Mouse (Mus musculus) neural tube, embryonic 13.5 days (tissue): ENCODE results near the gene Tmem203. TPM values are rescaled to one million over a fixed set of nuclear protein-coding genes. Genes with fewer than 3 reads are reported as not detected.
A peak's percentile ranks its signal among the peaks of the same experiment; 100 is the strongest.

Source experiments
- ATAC-seq: fragments of 200-750 bp; cut with Nextera tagmentation; 2 replicates; pipeline ENCODE4 v1.8.0; 2017; ENCODE audit warnings: low read depth, mild to moderate bottlenecking, moderate TSS enrichment, moderate library complexity
- H3K27ac ChIP-seq: fragments of 300-500 bp; sonication (generic); replicated peaks from 2 replicates; pipeline ENCODE4 v1.5.1; 2015; ENCODE audit warnings: moderate library complexity, mild to moderate bottlenecking, inconsistent platforms
- H3K27me3 ChIP-seq: fragments of 300-500 bp; sonication (generic); 2 replicates; pipeline ENCODE4 v1.6.1; 2015; ENCODE audit warnings: mild to moderate bottlenecking, inconsistent platforms
- H3K36me3 ChIP-seq: fragments of 300-500 bp; sonication (generic); 2 replicates; pipeline ENCODE4 v1.6.1; 2015; ENCODE audit warnings: mild to moderate bottlenecking, inconsistent platforms
- H3K4me1 ChIP-seq: fragments of 300-500 bp; sonication (generic); replicated peaks from 2 replicates; pipeline ENCODE4 v1.6.1; 2015; ENCODE audit warnings: inconsistent platforms
- H3K4me2 ChIP-seq: fragments of 300-500 bp; sonication (generic); 2 replicates; pipeline ENCODE4 v1.6.1; 2015; ENCODE audit warnings: inconsistent platforms, mild to moderate bottlenecking, moderate library complexity
- H3K4me3 ChIP-seq: fragments of 300-500 bp; sonication (generic); 2 replicates; pipeline ENCODE4 v1.5.1; 2015; ENCODE audit warnings: mild to moderate bottlenecking, inconsistent platforms
- H3K9ac ChIP-seq: fragments of 300-500 bp; sonication (generic); 2 replicates; pipeline ENCODE4 v1.6.1; 2015; ENCODE audit warnings: moderate library complexity, mild to moderate bottlenecking, inconsistent platforms
- H3K9me3 ChIP-seq: fragments of 300-500 bp; sonication (generic); 2 replicates; pipeline ENCODE4 v1.6.1; 2016; ENCODE audit warnings: inconsistent platforms
- WGBS: fragments of 180-500 bp; shearing (Covaris S2); methylation state at CpG from one replicate; pipeline ENCODE4 v1.1.7; 2015; 5-methylcytosine and 5-hydroxymethylcytosine counted together
- polyA plus RNA-seq: library from polyadenylated mRNA; unstranded; fragments of >200 nt; fragmentation: Nextera tagmentation; extraction: Ambion mirVana; gene quantifications from 2 replicates; pipeline ENCODE4 v1.2.1, GENCODE M21; 2015

The Tmem203 gene
- polyA plus RNA-seq, 1 experiment from 2014 or later = 18.8 TPM

DNA sequence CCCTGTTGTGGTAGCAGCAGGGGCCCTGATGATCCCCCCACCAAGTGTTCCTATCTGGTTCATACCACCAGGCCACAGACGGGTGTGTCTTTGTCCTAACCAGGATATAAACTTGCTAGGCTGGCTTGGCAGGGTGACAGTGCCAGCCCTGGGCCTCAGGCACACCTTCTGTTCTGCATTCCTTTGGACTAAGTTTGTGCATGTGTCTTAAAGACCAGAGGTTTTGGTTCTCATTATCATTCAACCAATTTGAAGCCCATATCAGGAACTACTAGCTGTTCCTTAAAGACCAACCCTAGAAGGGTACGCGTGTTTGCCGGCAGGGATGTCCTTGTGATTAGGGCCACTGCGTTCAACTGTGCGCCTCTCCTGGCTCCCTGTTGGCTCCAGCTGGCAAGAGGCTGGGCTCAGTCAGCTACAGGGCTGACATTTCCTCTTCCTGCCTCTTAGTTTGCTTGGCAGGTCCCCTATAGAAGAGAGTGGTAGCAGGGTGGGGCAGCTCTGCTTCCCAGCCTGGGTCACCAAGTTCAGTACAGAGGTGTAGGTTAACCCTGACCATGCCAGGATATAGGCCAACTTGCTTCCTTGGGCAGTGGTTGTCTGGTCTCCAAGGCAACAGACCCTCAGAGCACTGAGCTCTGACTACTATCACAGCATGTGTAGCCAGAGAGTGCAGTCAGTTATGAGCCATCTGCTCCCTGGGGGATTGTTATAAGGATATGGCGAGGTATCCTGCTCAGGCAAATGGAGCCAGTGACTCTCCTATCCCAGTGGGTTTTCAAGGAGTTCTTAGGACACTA lies 31.8 kb downstream of the Tmem203 start:
- Histone ChIP-seq H3K4me2 (no peak overlapping the region), H3K27ac (no peak overlapping the region), H3K9me3 (no peaks in the 10 kb centered on the region), H3K4me3 (no peak overlapping the region), H3K27me3 (peaks cover 44% of the 10 kb centered on the region), H3K4me1 (peaks cover 33% of the 10 kb centered on the region), H3K36me3 (peaks cover 43% of the 10 kb centered on the region), H3K9ac (no peak overlapping the region)
- no peak for ATAC-seq
- WGBS = 59% methylated on average over 7 of the region's 7 CpGs

DNA sequence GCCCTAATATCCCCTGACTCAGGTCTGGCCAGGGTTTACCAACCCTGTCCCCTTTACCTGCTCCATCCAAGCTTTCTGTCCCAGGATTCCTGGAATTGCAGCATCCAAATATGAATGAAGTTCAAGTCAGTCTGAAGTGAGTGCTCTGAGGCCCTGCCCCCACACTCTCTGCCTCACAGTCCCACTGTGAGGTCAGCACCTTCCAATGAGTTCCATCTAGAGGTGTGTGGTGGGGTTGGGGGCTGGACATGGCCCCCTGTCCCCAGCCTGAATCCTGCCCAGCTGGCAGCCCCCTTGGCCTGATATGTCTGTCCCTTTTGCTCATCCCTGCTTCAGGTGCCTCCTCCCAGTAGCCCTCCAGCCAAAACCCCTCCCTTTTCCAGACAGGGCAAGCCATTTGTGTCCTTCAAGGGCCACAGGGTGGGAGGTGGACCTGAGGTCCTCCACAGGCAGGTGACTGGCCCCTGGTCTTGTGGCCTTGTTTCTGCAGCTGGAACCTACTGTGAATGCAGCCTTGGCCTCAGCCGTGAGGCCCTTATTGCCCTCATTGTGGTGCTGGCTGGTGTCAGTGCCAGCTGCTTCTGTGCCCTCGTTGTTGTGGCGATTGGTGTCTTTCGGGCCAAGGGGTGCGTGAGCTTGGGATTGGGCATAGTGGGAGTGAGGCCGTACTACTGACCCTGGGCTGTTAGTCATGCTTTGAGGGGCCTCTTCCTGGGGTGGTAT lies 32.8 kb downstream of the Tmem203 start, which contains the start of gene Tmem210:
Gene Tmem210, plus strand, starts transcription at position 219 of the 723 bp plus-strand sequence.
- Histone ChIP-seq H3K9me3 (no peaks in the 10 kb centered on the region), H3K4me1 (peaks cover 39% of the 10 kb centered on the region), H3K9ac (no peak within 1 kb of the TSS), H3K4me3 (no peak within 1 kb of the TSS), H3K4me2 (no peak within 1 kb of the TSS), H3K27ac (no peak within 1 kb of the TSS), H3K36me3 (peaks cover 33% of the 10 kb centered on the region), H3K27me3 (peaks cover 55% of the 10 kb centered on the region)
- WGBS = 79% methylated on average over 6 of the region's 6 CpGs
- ATAC-seq = no peak

- H3K4me3 ChIP-seq = no peak overlapping the region
- no peak for ATAC-seq
- WGBS = 87% methylated on average over 7 of the region's 7 CpGs
- peaks cover 25% of the 10 kb centered on the region for H3K36me3 ChIP-seq
- H3K4me1 ChIP-seq = peaks cover 39% of the 10 kb centered on the region
- no peak overlapping the region for H3K27ac ChIP-seq
- no peak overlapping the region for H3K9ac ChIP-seq
- H3K4me2 ChIP-seq = no peak overlapping the region
- peaks cover 62% of the 10 kb centered on the region for H3K27me3 ChIP-seq
- no peaks in the 10 kb centered on the region for H3K9me3 ChIP-seq
These were observed 33.6 kb downstream of the Tmem203 start for GRCm38 (mm10) chr2:25288734-25289345.

GRCm38 (mm10) chr2:25289651-25290050 lies 34.4 kb downstream of the Tmem203 start, which contains the start of gene Lrrc26:
TSS of gene Lrrc26 (plus strand) at chr2:25289915.
- peak within 1 kb of the TSS; percentile 44 for H3K4me2 ChIP-seq
- H3K27me3 ChIP-seq = peaks cover 71% of the 10 kb centered on the region
- H3K27ac ChIP-seq = no peak within 1 kb of the TSS
- peak within 1 kb of the TSS; percentile 49 for H3K9ac ChIP-seq
- peak within 1 kb of the TSS; percentile 19 for H3K4me3 ChIP-seq
- H3K4me1 ChIP-seq = peaks cover 39% of the 10 kb centered on the region
- WGBS = 10% methylated on average over 11 of the region's 11 CpGs
- H3K9me3 ChIP-seq = no peaks in the 10 kb centered on the region
- H3K36me3 ChIP-seq = peaks cover 17% of the 10 kb centered on the region
- ATAC-seq = no peak

- H3K27ac ChIP-seq = no peak overlapping the region
- WGBS = 2% methylated on average over 54 of the region's 54 CpGs
- H3K27me3 ChIP-seq = peaks cover 77% of the 10 kb centered on the region
- H3K4me1 ChIP-seq = peaks cover 39% of the 10 kb centered on the region
- H3K36me3 ChIP-seq = peaks cover 16% of the 10 kb centered on the region
- ATAC-seq = peak; percentile 29; the same call in 1 of the 2 replicates
- H3K9ac ChIP-seq = peak overlapping the region; percentile 49
- H3K4me3 ChIP-seq = peak overlapping the region; percentile 19
- no peaks in the 10 kb centered on the region for H3K9me3 ChIP-seq
- H3K4me2 ChIP-seq = peak overlapping the region; percentile 44
These were observed 35.0 kb downstream of the Tmem203 start for GRCm38 (mm10) chr2:25290101-25290815.

DNA sequence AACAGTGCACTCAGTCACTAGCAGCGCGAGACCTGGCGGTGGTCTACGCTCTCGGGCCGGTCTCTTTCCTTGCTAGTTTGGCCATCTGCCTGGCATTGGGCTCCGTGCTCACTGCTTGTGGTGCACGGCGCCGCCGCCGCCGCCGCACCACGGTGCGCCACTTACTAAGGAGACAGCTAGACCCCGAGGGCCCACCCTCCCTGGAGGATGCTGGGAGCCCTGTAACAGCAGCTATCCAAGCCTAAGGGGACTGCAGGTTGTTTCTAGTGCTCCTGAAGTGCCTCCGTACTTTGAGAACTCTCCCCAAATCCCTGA lies 35.5 kb downstream of the Tmem203 start:
- Histone ChIP-seq H3K9ac (peak overlapping the region; percentile 49), H3K27ac (no peak overlapping the region)
- no peak for ATAC-seq

DNA sequence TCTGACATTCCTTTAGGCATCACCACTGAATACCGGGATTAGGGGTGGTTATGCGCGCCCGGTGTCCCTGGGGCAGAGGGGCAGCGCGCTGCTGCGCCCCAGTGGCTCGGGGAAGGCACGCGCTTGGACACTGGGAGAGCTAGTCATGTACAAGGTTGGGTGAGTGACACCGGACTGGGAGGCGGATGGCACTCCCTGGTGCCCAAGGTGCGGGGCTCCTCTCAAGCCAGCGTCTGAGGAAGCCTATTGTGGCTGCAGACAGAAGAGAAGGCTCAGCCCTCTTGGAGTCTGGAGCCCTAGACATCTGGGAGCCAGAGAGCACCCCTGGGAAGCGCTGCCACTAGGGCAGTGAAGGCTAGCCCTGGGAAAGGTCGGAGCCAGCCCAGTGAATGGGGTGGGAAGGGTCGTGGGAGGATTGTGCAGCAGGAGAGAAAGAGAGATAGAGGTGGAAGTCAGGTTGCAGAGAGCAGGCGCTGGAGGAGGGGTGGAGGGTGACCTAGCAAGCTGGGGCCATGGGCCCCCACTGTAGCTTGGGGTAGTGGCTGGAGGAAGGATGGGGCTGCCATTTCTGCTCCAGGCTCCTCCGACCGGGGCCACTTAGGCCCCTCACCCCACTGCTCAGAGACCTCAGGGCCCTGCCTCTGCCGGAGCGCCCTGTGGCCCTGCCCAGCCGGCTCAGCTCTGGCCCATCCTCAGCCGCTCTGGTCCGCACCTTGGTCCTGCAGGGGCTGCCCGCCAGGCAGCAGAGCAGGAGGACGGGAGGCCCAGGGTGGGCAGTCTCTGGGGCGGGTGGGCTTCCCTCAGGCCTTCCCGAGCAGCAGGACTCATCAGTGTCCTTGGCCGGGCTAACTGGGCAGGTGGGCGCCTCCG lies 36.2 kb downstream of the Tmem203 start:
- Histone ChIP-seq H3K4me3 (peak overlapping the region; percentile 27), H3K36me3 (peaks cover 17% of the 10 kb centered on the region), H3K9me3 (no peaks in the 10 kb centered on the region), H3K4me1 (peaks cover 39% of the 10 kb centered on the region), H3K27ac (no peak overlapping the region), H3K4me2 (peak overlapping the region; percentile 49), H3K27me3 (peaks cover 88% of the 10 kb centered on the region), H3K9ac (peak overlapping the region; percentile 49)
- no peak for ATAC-seq
- WGBS = 6% methylated on average over 32 of the region's 32 CpGs

More for the DNA sequence above, 35.5 kb downstream of the Tmem203 start:
- peak overlapping the region; percentile 19 for H3K4me3 ChIP-seq
- peak overlapping the region; percentile 44 for H3K4me2 ChIP-seq
- H3K9me3 ChIP-seq = no peaks in the 10 kb centered on the region
- peaks cover 82% of the 10 kb centered on the region for H3K27me3 ChIP-seq
- 2% methylated on average over 18 of the region's 18 CpGs for WGBS
- H3K4me1 ChIP-seq = peaks cover 39% of the 10 kb centered on the region
- peaks cover 16% of the 10 kb centered on the region for H3K36me3 ChIP-seq

DNA sequence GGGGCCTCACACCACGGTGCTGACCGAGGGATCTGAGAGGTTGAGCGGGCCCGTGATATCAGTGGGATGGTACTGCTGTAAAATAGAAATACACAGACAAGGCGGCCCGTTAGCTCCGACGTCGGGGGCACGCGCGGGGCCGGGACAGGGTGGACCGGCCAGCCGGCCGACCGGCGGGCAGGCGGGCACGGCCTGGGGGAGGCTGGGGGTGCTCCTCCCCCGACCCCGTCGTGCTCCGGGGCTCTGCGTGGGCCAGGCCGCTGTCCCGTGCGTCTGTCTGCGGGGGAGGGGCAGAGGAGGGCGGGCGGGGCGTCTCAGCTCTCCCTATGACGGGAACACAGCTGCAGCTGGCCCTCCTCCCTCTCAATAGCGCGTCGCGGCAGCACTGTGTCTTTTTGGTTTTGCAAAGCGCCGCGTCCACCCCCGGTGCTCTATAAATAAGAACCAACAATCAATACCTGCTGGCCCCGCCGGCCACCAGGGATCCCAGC lies 36.9 kb downstream of the Tmem203 start:
- no peak overlapping the region for H3K27ac ChIP-seq
- H3K27me3 ChIP-seq = peaks cover 95% of the 10 kb centered on the region
- H3K4me2 ChIP-seq = peak overlapping the region; percentile 49
- peaks cover 24% of the 10 kb centered on the region for H3K36me3 ChIP-seq
- WGBS = 6% methylated on average over 43 of the region's 43 CpGs
- H3K9me3 ChIP-seq = no peaks in the 10 kb centered on the region
- peak overlapping the region; percentile 60 for H3K9ac ChIP-seq
- ATAC-seq = no peak
- peak overlapping the region; percentile 27 for H3K4me3 ChIP-seq
- peaks cover 37% of the 10 kb centered on the region for H3K4me1 ChIP-seq

- no peak for ATAC-seq
- Histone ChIP-seq H3K27ac (no peak overlapping the region), H3K9me3 (no peaks in the 10 kb centered on the region), H3K4me3 (peak overlapping the region; percentile 27; the same call in 1 of the 2 replicates), H3K9ac (no peak overlapping the region), H3K27me3 (peaks cover 100% of the 10 kb centered on the region), H3K4me2 (peak overlapping the region; percentile 49; the same call in 1 of the 2 replicates), H3K36me3 (peaks cover 31% of the 10 kb centered on the region), H3K4me1 (peaks cover 33% of the 10 kb centered on the region)
- WGBS = 0% methylated on average over 1 of the region's 1 CpGs
These were observed 37.6 kb downstream of the Tmem203 start for GRCm38 (mm10) chr2:25292856-25293255.

DNA sequence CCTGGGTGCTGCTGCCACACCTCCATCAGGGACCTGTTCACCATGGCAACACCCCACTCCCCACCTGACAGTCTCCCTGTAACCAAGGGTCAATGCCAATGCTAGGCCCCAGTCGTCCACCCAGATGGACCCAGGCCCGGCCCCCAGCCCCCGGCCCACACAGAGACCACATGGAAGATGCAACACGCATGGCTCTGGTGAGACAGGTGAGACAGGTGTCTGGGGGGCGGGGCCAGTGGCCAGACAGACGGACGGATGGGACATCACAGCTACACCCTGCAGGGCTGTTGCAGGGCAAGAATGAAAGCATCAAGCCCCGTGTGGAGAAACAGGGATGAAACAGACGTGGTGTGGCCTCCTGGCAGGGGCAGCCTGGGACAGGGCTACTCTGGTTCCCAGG lies 38.5 kb downstream of the Tmem203 start:
- H3K4me3 ChIP-seq = no peak overlapping the region
- no peak overlapping the region for H3K27ac ChIP-seq
- no peaks in the 10 kb centered on the region for H3K9me3 ChIP-seq
- no peak overlapping the region for H3K9ac ChIP-seq
- no peak overlapping the region for H3K4me2 ChIP-seq
- 76% methylated on average over 9 of the region's 9 CpGs for WGBS
- peaks cover 100% of the 10 kb centered on the region for H3K27me3 ChIP-seq
- H3K36me3 ChIP-seq = peaks cover 33% of the 10 kb centered on the region
- peaks cover 33% of the 10 kb centered on the region for H3K4me1 ChIP-seq
- no peak for ATAC-seq

GRCm38 (mm10) chr2:25297093-25297492 lies 41.9 kb downstream of the Tmem203 start:
- peaks cover 41% of the 10 kb centered on the region for H3K36me3 ChIP-seq
- H3K9ac ChIP-seq = no peak overlapping the region
- no peaks in the 10 kb centered on the region for H3K9me3 ChIP-seq
- ATAC-seq = no peak
- H3K27ac ChIP-seq = no peak overlapping the region
- 80% methylated on average over 8 of the region's 8 CpGs for WGBS
- H3K4me1 ChIP-seq = peaks cover 6% of the 10 kb centered on the region
- no peak overlapping the region for H3K4me3 ChIP-seq
- H3K27me3 ChIP-seq = peaks cover 73% of the 10 kb centered on the region
- H3K4me2 ChIP-seq = no peak overlapping the region
